Mouse (Mus musculus) heart, adult 2 months (tissue): ENCODE results near the gene Dpep1. TPM values are rescaled to one million over a fixed set of nuclear protein-coding genes. Genes with fewer than 3 reads are reported as not detected.

ENCODE experiments used
- DNase-seq, 2 experiments: peaks; one replicate each; pipeline ENCODE4 v3.0.0; 2021
- H3K27ac ChIP-seq: fragments of 200-600 bp; 2 replicates; pipeline ENCODE4 v1.8.1; 2022
- H3K27me3 ChIP-seq: fragments of 200-500 bp; 2 replicates; pipeline ENCODE4 v1.6.1; 2012; ENCODE audit warnings: mild to moderate bottlenecking, low read length, inconsistent platforms, mixed read lengths; ENCODE audit not compliant: control insufficient read depth, insufficient read depth
- H3K36me3 ChIP-seq: fragments of 200-500 bp; 2 replicates; pipeline ENCODE4 v1.6.1; 2012; ENCODE audit warnings: low read length, inconsistent platforms; ENCODE audit not compliant: control insufficient read depth, insufficient read depth
- H3K4me1 ChIP-seq: fragments of 200-500 bp; 2 replicates; pipeline ENCODE4 v1.6.1; 2011; ENCODE audit warnings: low read length; ENCODE audit not compliant: control insufficient read depth, insufficient read depth
- H3K4me3 ChIP-seq: fragments of 200-600 bp; 2 replicates; pipeline ENCODE4 v1.8.1; 2022
- H3K79me2 ChIP-seq: fragments of 200-500 bp; replicated peaks from 2 replicates; pipeline ENCODE4 v1.6.1; 2012; ENCODE audit warnings: mild to moderate bottlenecking, inconsistent platforms, low read length, moderate library complexity, mixed read lengths; ENCODE audit not compliant: control insufficient read depth, insufficient read depth
- H3K9ac ChIP-seq: fragments of 200-500 bp; 2 replicates; pipeline ENCODE4 v1.6.1; 2012; ENCODE audit warnings: low read depth, mild to moderate bottlenecking, control low read depth, inconsistent platforms, low read length, mixed read lengths
- CTCF ChIP-seq: fragments of 200-600 bp; IDR thresholded peaks from 2 replicates; pipeline ENCODE4 v1.8.1; 2022; ENCODE audit warnings: antibody characterized with exemption, mild to moderate bottlenecking, moderate library complexity
- EP300 ChIP-seq: fragments of 200-500 bp; IDR thresholded peaks from 2 replicates; pipeline ENCODE4 v1.6.1; 2011; ENCODE audit warnings: low read depth, low read length, control low read depth; ENCODE audit not compliant: insufficient read depth
- POLR2A ChIP-seq: fragments of 200-500 bp; IDR thresholded peaks from 2 replicates; pipeline ENCODE4 v1.6.1; 2011; ENCODE audit warnings: mild to moderate bottlenecking, low read depth, low read length, control low read depth; ENCODE audit not compliant: insufficient read depth
- WGBS: fragments of 180-500 bp; shearing (Covaris S2); methylation state at CpG from one replicate; pipeline ENCODE4 v1.1.7; 2018; 5-methylcytosine and 5-hydroxymethylcytosine counted together
- intact Hi-C: fragments of 180-260 bp; cut with DNase I; formaldehyde crosslinking; loops from one replicate; pipeline ENCODE4 v1.15.1; 2025
- polyA plus RNA-seq: library from polyadenylated mRNA; depleted of rRNA; stranded (reverse); fragments of >200 nt; gene quantifications from 2 replicates; pipeline ENCODE4 v1.2.3, GENCODE M21; 2012
- total RNA-seq, 2 experiments: library from RNA; stranded (reverse); gene quantifications; 2 replicates each; pipeline ENCODE4 v1.2.3; 2021

The Dpep1 gene
- total and polyA plus RNA-seq, 3 experiments: 35.4 to 80.1 (median 55.0) TPM

- H3K4me1 ChIP-seq: no peaks in the 10 kb centered on the region
- H3K36me3 ChIP-seq: no peaks in the 10 kb centered on the region
- no peaks in the 10 kb centered on the region for H3K27me3 ChIP-seq
- no peak overlapping the region for H3K27ac ChIP-seq
- intact Hi-C loops: loop anchor here (5.0 kb wide), 1 partner anchor 363 kb away; no protein-coding TSS in a partner anchor
- H3K79me2 ChIP-seq: no peaks in the 10 kb centered on the region
- DNase-seq: no peak
- WGBS: 58% methylated on average over 14 of the region's 14 CpGs
- TF ChIP-seq EP300 (no peak), CTCF (no peak), POLR2A (no peak)
- no peak overlapping the region for H3K9ac ChIP-seq
- no peak overlapping the region for H3K4me3 ChIP-seq
Measured at GRCm38 (mm10) chr8:123199864-123200263, 13.8 kb downstream of the Dpep1 start.

GRCm38 (mm10) chr8:123202288-123202687, 16.2 kb downstream of the Dpep1 start:
- Histone ChIP-seq H3K4me3 (no peak overlapping the region), H3K9ac (no peak overlapping the region), H3K27ac (no peak overlapping the region), H3K27me3 (no peaks in the 10 kb centered on the region), H3K4me1 (no peaks in the 10 kb centered on the region), H3K79me2 (no peaks in the 10 kb centered on the region), H3K36me3 (no peaks in the 10 kb centered on the region)
- intact Hi-C loops: loop anchor here (2.0 to 5.0 kb wide), 2 partner anchors 95 to 365 kb away; no protein-coding TSS in a partner anchor
- peak; percentile 55 to 75 for DNase-seq
- 24% methylated on average over 5 of the region's 5 CpGs for WGBS
- peak; percentile 97 for TF ChIP-seq CTCF
- no peak for TF ChIP-seq EP300

GRCm38 (mm10) chr8:123203571-123203970, 17.5 kb downstream of the Dpep1 start:
- H3K4me3 ChIP-seq: no peak overlapping the region
- no peak for TF ChIP-seq POLR2A
- TF ChIP-seq EP300: no peak
- no peak for TF ChIP-seq CTCF
- 76% methylated on average over 3 of the region's 3 CpGs for WGBS
- no peak for DNase-seq
- no peaks in the 10 kb centered on the region for H3K4me1 ChIP-seq
- H3K36me3 ChIP-seq: no peaks in the 10 kb centered on the region
- H3K27ac ChIP-seq: no peak overlapping the region
- H3K79me2 ChIP-seq: no peaks in the 10 kb centered on the region
- no peaks in the 10 kb centered on the region for H3K27me3 ChIP-seq
- H3K9ac ChIP-seq: no peak overlapping the region
- intact Hi-C loops: loop anchor here (2.0 to 5.0 kb wide), 2 partner anchors 97 to 366 kb away; no protein-coding TSS in a partner anchor

- Histone ChIP-seq H3K79me2 (no peaks in the 10 kb centered on the region), H3K36me3 (no peaks in the 10 kb centered on the region), H3K4me1 (peaks cover 3% of the 10 kb centered on the region; the same call in 1 of the 2 replicates), H3K27ac (peak overlapping the region; percentile 93), H3K4me3 (peak overlapping the region; percentile 82), H3K27me3 (no peaks in the 10 kb centered on the region), H3K9ac (peak overlapping the region; percentile 90)
- intact Hi-C loops: loop anchor here (2.0 to 10.0 kb wide), 3 partner anchors 43 to 737 kb away; partner anchors contain the start of genes Ctu2, Rnf166, Vps9d1 and Zfp276
- TF ChIP-seq POLR2A (no peak), CTCF (no peak), EP300 (no peak)
- whole genome bisulfite sequencing: 27% methylated on average over 10 of the region's 10 CpGs
- DNase-seq: no peak
Measured at GRCm38 (mm10) chr8:123211876-123212275, 25.8 kb downstream of the Dpep1 start.

GRCm38 (mm10) chr8:123212321-123213117, 26.5 kb downstream of the Dpep1 start, which contains the start of the genes Chmp1a and Spata33:
TSS of gene Chmp1a (minus strand) at chr8:123212763.
TSS of gene Spata33 (plus strand) at chr8:123212832.
- TF ChIP-seq EP300 (0 out of 2 replicates have a peak, but pooled peaks have one; percentile 4), POLR2A (peak; percentile 79), CTCF (peak; percentile 86)
- Histone ChIP-seq H3K4me1 (peaks cover 3% of the 10 kb centered on the region; the same call in 1 of the 2 replicates), H3K4me3 (peak within 1 kb of the TSS; percentile 82), H3K27ac (peak within 1 kb of the TSS; percentile 93), H3K9ac (peak within 1 kb of the TSS; percentile 90), H3K36me3 (no peaks in the 10 kb centered on the region), H3K27me3 (no peaks in the 10 kb centered on the region), H3K79me2 (no peaks in the 10 kb centered on the region)
- DNase-seq: peak; percentile 89 to 91
- intact Hi-C loops: loop anchor here (2.0 to 10.0 kb wide), 3 partner anchors 42 to 738 kb away; partner anchors contain the start of genes Ctu2, Rnf166, Vps9d1 and Zfp276
- under 1% methylated on average over 76 of the region's 76 CpGs for WGBS
